Mouse (Mus musculus) forebrain, embryonic 16.5 days (tissue): ENCODE measurements at regions not wholly inside any gene's neighbourhood (a gene's known extent, or its start where the extent isn't known, plus 50 kb on each side); places are given as distances from the start of the nearest gene placed in this dataset.

Experiments
- ATAC-seq: fragments of 200-750 bp; cut with Nextera tagmentation; 2 replicates; pipeline ENCODE4 v1.8.0; 2017; ENCODE audit warnings: mild to moderate bottlenecking, moderate library complexity
- H3K27ac ChIP-seq: fragments of 300-500 bp; sonication (generic); 2 replicates; pipeline ENCODE4 v1.5.1; 2014; ENCODE audit warnings: low read length, control low read depth
- H3K27me3 ChIP-seq: fragments of 300-500 bp; sonication (generic); replicated peaks from 2 replicates; pipeline ENCODE4 v1.6.1; 2014; ENCODE audit warnings: low read length; ENCODE audit not compliant: control insufficient read depth, insufficient read depth
- H3K36me3 ChIP-seq: fragments of 300-500 bp; sonication (generic); 2 replicates; pipeline ENCODE4 v1.6.1; 2014; ENCODE audit not compliant: control insufficient read depth, insufficient read depth
- H3K4me1 ChIP-seq: fragments of 300-500 bp; sonication (generic); replicated peaks from 2 replicates; pipeline ENCODE4 v1.6.1; 2014; ENCODE audit warnings: low read length; ENCODE audit not compliant: control insufficient read depth, insufficient read depth
- H3K4me2 ChIP-seq: fragments of 300-500 bp; sonication (generic); 2 replicates; pipeline ENCODE4 v1.6.1; 2014; ENCODE audit warnings: mild to moderate bottlenecking, low read length, control low read depth
- H3K4me3 ChIP-seq: fragments of 300-500 bp; sonication (generic); replicated peaks from 2 replicates; pipeline ENCODE4 v1.5.1; 2014; ENCODE audit warnings: mild to moderate bottlenecking, low read length, control low read depth
- H3K9ac ChIP-seq: fragments of 300-500 bp; sonication (generic); replicated peaks from 2 replicates; pipeline ENCODE4 v1.6.1; 2014; ENCODE audit warnings: low read depth, low read length, control low read depth
- H3K9me3 ChIP-seq: fragments of 300-500 bp; sonication (generic); 2 replicates; pipeline ENCODE4 v1.6.1; 2016; ENCODE audit warnings: low read length; ENCODE audit not compliant: control insufficient read depth
- WGBS: fragments of 180-500 bp; shearing (Covaris S2); extraction: QIAGEN DNeasy Blood & Tissue Kit; methylation state at CpG from one replicate; pipeline ENCODE4 v1.1.7; 2014; 5-methylcytosine and 5-hydroxymethylcytosine counted together

- Histone ChIP-seq H3K4me2 (no peak overlapping the region), H3K36me3 (no peaks in the 10 kb centered on the region), H3K27ac (peak overlapping the region; percentile 13; the same call in 1 of the 2 replicates), H3K9ac (no peak overlapping the region), H3K4me3 (no peak overlapping the region), H3K4me1 (peaks cover 9% of the 10 kb centered on the region; the same call in 1 of the 2 replicates), H3K27me3 (no peaks in the 10 kb centered on the region), H3K9me3 (no peaks in the 10 kb centered on the region)
- 24% methylated on average over 4 of the region's 4 CpGs for WGBS
- ATAC-seq: no peak
Observed at GRCm38 (mm10) chr13:59279136-59279535, 305.9 kb downstream of the Agtpbp1 start.

DNA sequence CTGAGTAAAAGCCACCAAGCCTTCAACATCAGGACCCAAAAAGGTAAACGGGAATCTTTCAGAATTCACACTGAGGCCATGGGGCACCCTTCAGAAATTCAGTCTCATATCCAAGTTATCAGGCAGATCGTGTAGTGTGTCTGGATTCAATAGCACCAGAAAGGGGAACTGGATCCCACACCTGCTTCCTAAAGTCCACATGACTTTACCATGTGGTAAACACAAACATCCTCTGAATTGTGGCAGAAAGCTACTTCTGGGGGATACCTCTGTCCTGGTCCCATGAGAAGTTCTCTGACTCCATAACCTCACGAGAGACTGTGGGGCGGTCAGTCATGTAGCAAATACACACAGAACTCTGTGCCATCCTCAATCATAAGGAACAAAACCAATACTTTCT is 313.4 kb downstream of the Agtpbp1 start:
- Histone ChIP-seq H3K9ac (no peak overlapping the region), H3K27me3 (no peaks in the 10 kb centered on the region), H3K36me3 (no peaks in the 10 kb centered on the region), H3K4me1 (no peaks in the 10 kb centered on the region), H3K4me3 (no peak overlapping the region), H3K27ac (no peak overlapping the region), H3K4me2 (no peak overlapping the region), H3K9me3 (no peaks in the 10 kb centered on the region)
- 86% methylated on average over 4 of the region's 4 CpGs for WGBS
- ATAC-seq: no peak

DNA sequence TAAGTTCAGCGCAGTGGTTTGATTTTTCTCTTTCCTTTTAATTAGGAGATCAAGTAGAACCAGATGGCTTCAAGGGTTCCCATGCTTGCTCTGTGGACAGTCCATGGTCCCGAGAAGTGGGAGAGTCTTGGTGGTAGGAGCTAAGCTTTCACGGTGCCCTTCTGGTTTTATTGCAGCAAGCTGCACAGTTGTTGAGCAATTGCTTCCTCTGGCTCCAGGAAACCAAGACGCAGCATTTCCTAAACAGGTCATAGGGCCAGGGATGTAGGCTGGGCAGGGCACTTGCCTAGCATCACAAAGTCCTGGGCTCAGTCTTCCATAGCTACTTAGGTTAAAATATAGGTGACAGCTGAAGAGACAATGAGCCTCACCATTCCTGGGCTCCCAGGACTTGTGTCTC is 318.2 kb downstream of the Agtpbp1 start:
- 91% methylated on average over 4 of the region's 4 CpGs for WGBS
- no peaks in the 10 kb centered on the region for H3K4me1 ChIP-seq
- ATAC-seq: no peak
- no peaks in the 10 kb centered on the region for H3K27me3 ChIP-seq
- no peak overlapping the region for H3K27ac ChIP-seq
- H3K4me2 ChIP-seq: no peak overlapping the region
- no peak overlapping the region for H3K9ac ChIP-seq
- no peaks in the 10 kb centered on the region for H3K36me3 ChIP-seq
- H3K4me3 ChIP-seq: no peak overlapping the region
- no peaks in the 10 kb centered on the region for H3K9me3 ChIP-seq

GRCm38 (mm10) chr13:59264126-59264525 is 320.9 kb downstream of the Agtpbp1 start:
- no peak for ATAC-seq
- WGBS: 75% methylated on average over 11 of the region's 11 CpGs

GRCm38 (mm10) chr13:59261924-59262323 is 323.1 kb downstream of the Agtpbp1 start:
- H3K4me3 ChIP-seq: no peak overlapping the region
- H3K27me3 ChIP-seq: no peaks in the 10 kb centered on the region
- no peaks in the 10 kb centered on the region for H3K36me3 ChIP-seq
- no peaks in the 10 kb centered on the region for H3K4me1 ChIP-seq
- no peak for ATAC-seq
- no peak overlapping the region for H3K27ac ChIP-seq
- H3K4me2 ChIP-seq: no peak overlapping the region
- no peaks in the 10 kb centered on the region for H3K9me3 ChIP-seq
- no peak overlapping the region for H3K9ac ChIP-seq
- WGBS: 59% methylated on average over 3 of the region's 3 CpGs

More at GRCm38 (mm10) chr13:59264126-59264525, 320.9 kb downstream of the Agtpbp1 start:
- H3K4me2 ChIP-seq: no peak overlapping the region
- H3K4me1 ChIP-seq: no peaks in the 10 kb centered on the region
- H3K4me3 ChIP-seq: no peak overlapping the region
- no peaks in the 10 kb centered on the region for H3K27me3 ChIP-seq
- H3K9ac ChIP-seq: no peak overlapping the region
- H3K36me3 ChIP-seq: no peaks in the 10 kb centered on the region
- H3K9me3 ChIP-seq: no peaks in the 10 kb centered on the region
- H3K27ac ChIP-seq: no peak overlapping the region

DNA sequence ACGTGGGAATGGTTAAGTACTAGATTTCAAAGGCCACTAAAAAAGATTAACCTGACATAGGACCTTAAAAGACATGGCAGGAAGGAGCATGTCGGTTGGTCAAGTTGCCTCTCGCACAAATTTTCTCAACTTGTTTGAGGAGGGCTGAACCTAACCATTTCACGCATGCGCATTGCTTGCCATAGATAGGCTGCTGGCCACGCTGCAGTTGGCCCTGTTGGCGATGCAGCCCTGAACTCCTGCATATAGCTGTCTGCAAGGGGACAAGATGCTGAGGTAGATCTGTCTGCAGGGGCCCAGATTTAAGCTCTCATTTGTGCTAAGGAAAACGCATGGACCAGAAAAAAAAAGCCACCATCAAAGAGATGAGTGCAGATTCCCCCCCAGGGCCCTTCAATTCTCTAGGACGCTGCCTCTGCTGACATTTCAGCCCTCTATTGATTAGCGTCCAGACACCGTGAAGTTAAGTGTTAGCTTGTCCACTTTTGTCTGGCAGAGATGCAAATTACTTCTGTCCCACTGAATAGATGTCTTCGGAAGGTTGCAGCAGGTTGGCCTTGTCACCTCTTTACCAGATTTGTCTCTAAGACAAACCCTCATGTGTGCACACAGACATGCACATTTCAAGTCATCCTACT is 329.1 kb downstream of the Agtpbp1 start:
- no peak overlapping the region for H3K4me3 ChIP-seq
- H3K36me3 ChIP-seq: no peaks in the 10 kb centered on the region
- H3K9me3 ChIP-seq: no peaks in the 10 kb centered on the region
- peaks cover 9% of the 10 kb centered on the region for H3K4me1 ChIP-seq
- H3K27me3 ChIP-seq: no peaks in the 10 kb centered on the region
- H3K4me2 ChIP-seq: no peak overlapping the region
- 53% methylated on average over 12 of the region's 12 CpGs for WGBS
- no peak overlapping the region for H3K27ac ChIP-seq
- H3K9ac ChIP-seq: no peak overlapping the region
- no peak for ATAC-seq

DNA sequence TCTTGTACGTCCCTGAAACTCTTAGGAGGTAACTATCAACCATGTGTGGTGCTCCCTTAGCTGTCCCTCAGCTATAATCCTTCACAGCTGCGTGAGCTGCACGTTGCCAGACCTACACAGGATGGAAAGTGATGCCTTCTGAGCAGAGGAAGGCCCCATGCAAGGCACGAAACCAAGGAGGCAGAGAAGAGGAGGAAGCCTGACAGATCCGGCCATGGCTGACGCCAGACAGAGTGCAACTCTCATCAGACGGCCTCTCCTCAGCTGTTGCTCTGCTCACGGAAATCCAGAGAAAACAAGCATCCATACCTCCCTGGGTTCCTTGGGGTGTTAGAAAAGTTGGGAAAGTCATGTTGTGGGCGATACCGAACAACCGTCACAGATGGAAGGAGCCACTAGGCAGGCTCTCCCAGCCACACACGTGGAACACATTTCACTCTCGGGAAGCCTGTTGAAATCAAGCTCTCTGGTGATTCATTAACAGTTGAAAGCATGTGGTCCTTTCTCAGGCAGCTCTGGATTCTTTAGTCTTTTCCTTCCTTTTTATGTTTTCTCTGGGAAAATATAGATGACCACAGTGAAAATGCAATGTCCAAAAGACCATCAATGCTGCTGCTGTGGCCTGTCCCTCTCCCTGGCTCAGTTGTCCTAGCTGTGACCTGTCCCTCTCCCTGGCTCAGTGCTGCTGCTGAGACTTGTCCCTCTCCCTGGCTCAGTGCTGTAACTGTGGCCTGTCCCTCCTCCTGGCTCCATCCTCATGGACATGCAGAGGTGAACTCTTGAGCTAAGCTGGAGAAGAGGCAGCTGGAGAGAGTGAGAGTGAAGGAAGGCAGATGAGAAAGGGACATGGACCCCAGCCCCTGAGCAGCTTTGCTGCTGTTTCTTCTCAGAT is 331.1 kb downstream of the Agtpbp1 start:
- Histone ChIP-seq H3K36me3 (no peaks in the 10 kb centered on the region), H3K27me3 (no peaks in the 10 kb centered on the region), H3K4me3 (no peak overlapping the region), H3K27ac (no peak overlapping the region), H3K9ac (no peak overlapping the region), H3K4me2 (no peak overlapping the region), H3K4me1 (peaks cover 9% of the 10 kb centered on the region), H3K9me3 (no peaks in the 10 kb centered on the region)
- ATAC-seq: no peak
- WGBS: 73% methylated on average over 13 of the region's 13 CpGs

DNA sequence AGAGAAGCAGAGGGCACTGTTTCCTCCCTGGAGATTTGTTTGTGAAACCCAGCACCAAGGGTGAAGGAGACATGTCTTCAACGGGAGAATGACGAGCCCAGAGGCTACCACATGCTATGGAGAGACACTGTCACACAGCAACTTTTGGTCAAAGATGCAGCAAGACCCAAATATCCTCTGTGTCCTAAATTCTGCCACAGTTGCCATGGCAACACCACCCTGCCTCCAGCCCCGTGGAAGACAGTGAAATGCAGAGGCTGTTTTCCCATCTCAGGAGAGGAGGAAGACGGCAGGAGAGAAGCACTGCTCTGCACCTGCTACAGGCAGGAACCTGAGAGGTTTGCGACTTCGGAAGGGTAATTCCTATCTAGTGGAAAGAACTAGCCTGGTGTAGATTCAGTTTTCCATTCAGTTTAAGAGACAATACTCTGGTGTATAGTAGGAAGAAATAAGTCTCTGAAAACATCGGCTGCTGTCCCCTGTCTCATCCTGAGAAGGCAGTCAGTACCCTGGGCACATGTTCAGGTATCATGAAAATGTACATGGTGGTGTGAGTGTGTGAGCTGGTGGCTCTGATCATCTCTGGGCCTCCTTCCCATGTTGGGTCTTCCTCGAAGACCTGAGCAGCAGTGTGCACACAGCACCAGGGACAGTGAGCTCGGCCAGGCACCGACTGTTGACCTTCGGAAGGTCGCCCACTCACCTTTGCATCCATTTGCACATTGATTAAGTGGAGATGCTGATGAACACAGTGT is 333.6 kb downstream of the Agtpbp1 start:
- no peaks in the 10 kb centered on the region for H3K27me3 ChIP-seq
- ATAC-seq: peak; percentile 75
- WGBS: 54% methylated on average over 12 of the region's 12 CpGs
- H3K4me2 ChIP-seq: no peak overlapping the region
- H3K4me3 ChIP-seq: no peak overlapping the region
- H3K36me3 ChIP-seq: no peaks in the 10 kb centered on the region
- no peaks in the 10 kb centered on the region for H3K9me3 ChIP-seq
- H3K27ac ChIP-seq: no peak overlapping the region
- peaks cover 9% of the 10 kb centered on the region for H3K4me1 ChIP-seq
- no peak overlapping the region for H3K9ac ChIP-seq

DNA sequence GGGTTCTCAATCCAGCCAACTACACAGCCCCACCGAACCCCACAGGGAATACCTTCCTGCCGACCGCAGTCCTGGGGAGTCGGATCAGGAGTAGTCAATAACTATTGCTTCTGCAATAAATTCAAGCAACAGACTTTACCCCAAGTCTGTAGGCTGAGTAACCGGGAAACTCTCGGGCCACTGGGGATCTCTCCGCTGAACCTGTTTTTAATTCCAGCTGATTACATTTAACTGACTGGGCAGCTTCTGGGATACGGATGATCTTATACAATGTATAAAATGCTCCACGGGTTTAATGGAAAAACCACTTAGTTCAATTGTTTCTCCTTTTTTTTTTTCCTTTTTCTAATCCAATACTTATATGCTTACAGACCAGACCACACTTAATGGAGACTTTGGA is 336.6 kb downstream of the Agtpbp1 start:
- no peak overlapping the region for H3K9ac ChIP-seq
- H3K4me3 ChIP-seq: no peak overlapping the region
- H3K27ac ChIP-seq: no peak overlapping the region
- no peak overlapping the region for H3K4me2 ChIP-seq
- ATAC-seq: no peak
- H3K36me3 ChIP-seq: no peaks in the 10 kb centered on the region
- peaks cover 9% of the 10 kb centered on the region for H3K4me1 ChIP-seq
- H3K27me3 ChIP-seq: no peaks in the 10 kb centered on the region
- WGBS: 90% methylated on average over 9 of the region's 9 CpGs
- no peaks in the 10 kb centered on the region for H3K9me3 ChIP-seq
